Mouse (Mus musculus) heart, embryonic 16.5 days (tissue): ENCODE measurements around the gene Lsm14b. TPM values are rescaled to one million over a fixed set of nuclear protein-coding genes. Genes with fewer than 3 reads are reported as not detected.

Experiments used
- ATAC-seq: fragments of 200-750 bp; cut with Nextera tagmentation; replicated peaks from 2 replicates; pipeline ENCODE4 v1.8.0; 2017; ENCODE audit warnings: moderate number of reproducible peaks; ENCODE audit not compliant: insufficient read depth, low FRiP score; ENCODE audit errors: extremely low read depth
- H3K27ac ChIP-seq: fragments of 300-500 bp; sonication (generic); 2 replicates; pipeline ENCODE4 v1.5.1; 2014; ENCODE audit warnings: mild to moderate bottlenecking, low read length, control low read depth, moderate library complexity
- H3K27me3 ChIP-seq: fragments of 300-500 bp; sonication (generic); 2 replicates; pipeline ENCODE4 v1.6.1; 2014; ENCODE audit warnings: low read length, mixed read lengths; ENCODE audit not compliant: control insufficient read depth, insufficient read depth
- H3K36me3 ChIP-seq: fragments of 300-500 bp; sonication (generic); 2 replicates; pipeline ENCODE4 v1.6.1; 2014; ENCODE audit not compliant: control insufficient read depth, insufficient read depth
- H3K4me1 ChIP-seq: fragments of 300-500 bp; sonication (generic); 2 replicates; pipeline ENCODE4 v1.6.1; 2014; ENCODE audit warnings: low read length, mixed read lengths; ENCODE audit not compliant: control insufficient read depth, insufficient read depth
- H3K4me2 ChIP-seq: fragments of 300-500 bp; sonication (generic); 2 replicates; pipeline ENCODE4 v1.6.1; 2014; ENCODE audit warnings: low read depth, mild to moderate bottlenecking, control low read depth, low read length
- H3K4me3 ChIP-seq: fragments of 300-500 bp; sonication (generic); 2 replicates; pipeline ENCODE4 v1.5.1; 2014; ENCODE audit warnings: mild to moderate bottlenecking, control low read depth, low read length
- H3K9ac ChIP-seq: fragments of 300-500 bp; sonication (generic); 2 replicates; pipeline ENCODE4 v1.6.1; 2014; ENCODE audit warnings: low read length, control low read depth
- H3K9me3 ChIP-seq: fragments of 300-500 bp; sonication (generic); replicated peaks from 2 replicates; pipeline ENCODE4 v1.6.1; 2016; ENCODE audit warnings: low read length; ENCODE audit not compliant: control insufficient read depth
- WGBS: fragments of 180-500 bp; shearing (Covaris S2); extraction: QIAGEN DNeasy Blood & Tissue Kit; methylation state at CpG from one replicate; pipeline ENCODE4 v1.1.7; 2014; 5-methylcytosine and 5-hydroxymethylcytosine counted together
- polyA plus RNA-seq: library from polyadenylated mRNA; unstranded; fragments of >200 nt; fragmentation: Nextera tagmentation; extraction: Ambion mirVana; gene quantifications from 2 replicates; pipeline ENCODE4 v1.2.1, GENCODE M21; 2015

Lsm14b gene
- polyA plus RNA-seq, 1 experiment from 2014 or later, result 4.5 TPM

DNA sequence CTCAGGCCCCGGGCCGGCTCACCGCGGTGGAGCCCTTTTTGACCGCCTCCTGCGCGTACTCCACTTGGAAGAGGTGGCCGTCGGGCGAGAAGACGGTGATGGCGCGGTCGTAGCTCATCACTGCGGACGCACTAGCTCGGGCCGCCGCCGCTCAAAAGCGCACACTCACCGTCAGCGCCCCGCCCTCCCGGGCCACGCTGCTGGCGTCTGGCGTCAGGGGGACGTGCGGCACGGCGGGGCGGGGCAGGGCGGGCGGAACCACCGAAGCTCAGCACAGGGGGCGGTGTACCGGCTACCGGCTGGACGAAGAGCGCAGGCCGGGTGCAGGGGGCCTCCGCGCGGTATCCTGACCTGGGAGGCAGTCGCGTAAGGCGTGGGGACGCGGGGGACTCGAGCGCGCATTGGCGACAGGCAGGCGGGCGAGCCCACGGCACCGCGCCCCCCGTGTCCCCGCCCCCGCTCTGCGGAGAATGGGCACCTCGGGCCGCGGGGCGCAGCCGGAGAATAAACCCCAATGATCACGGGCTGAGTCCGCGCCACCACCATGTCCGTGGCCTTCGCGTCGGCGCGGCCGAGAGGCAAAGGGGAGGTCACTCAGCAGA, 17.6 kb downstream of the Lsm14b start, which contains the start of the genes Psma7 and Ss18l1:
Gene Psma7 (minus strand): TSS at position 178 of the 602 bp plus-strand sequence.
Gene Ss18l1 (plus strand): TSS at position 254 of the 602 bp plus-strand sequence.
- WGBS, result under 1% methylated on average over 73 of the region's 78 CpGs
- Histone ChIP-seq H3K27ac (peak within 1 kb of the TSS; percentile 92), H3K4me1 (peaks cover 23% of the 10 kb centered on the region), H3K9ac (peak within 1 kb of the TSS; percentile 95), H3K4me3 (peak within 1 kb of the TSS; percentile 97), H3K4me2 (peak within 1 kb of the TSS; percentile 80), H3K27me3 (no peaks in the 10 kb centered on the region), H3K9me3 (no peaks in the 10 kb centered on the region), H3K36me3 (peaks cover 17% of the 10 kb centered on the region)
- ATAC-seq, result peak; percentile 94

DNA sequence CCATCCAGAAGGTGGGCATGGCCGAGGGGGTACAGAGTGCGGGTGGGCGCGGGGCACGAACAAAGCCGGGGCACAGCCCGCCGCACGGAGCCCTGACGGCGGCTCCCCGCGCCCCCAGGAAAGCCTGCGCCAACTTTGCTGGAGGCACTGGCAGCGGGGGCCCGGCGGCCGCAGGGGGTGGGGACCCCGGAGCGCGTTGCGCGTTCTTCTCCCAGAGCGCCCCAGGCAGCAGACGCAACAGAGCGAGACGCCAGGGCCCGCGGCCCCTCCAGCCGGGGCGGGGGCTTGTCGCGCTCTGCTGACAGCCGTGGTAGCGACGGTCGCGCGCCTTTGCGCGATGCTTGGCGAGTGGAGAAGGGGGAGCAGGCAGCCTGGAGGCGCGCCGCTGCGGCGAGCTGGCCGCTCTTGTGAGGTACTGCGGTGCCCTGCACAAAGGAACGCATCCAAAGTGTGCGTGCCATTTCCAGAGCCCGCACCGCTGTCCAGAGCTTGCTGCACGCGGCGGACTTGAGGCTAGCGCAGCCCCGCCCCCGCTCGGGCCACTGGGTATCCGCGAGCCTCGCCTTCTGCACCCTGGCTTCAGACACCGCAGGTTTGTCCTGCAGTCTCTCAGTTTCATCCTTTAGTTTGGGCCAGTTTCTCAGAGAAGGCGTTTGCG, 18.2 kb downstream of the Lsm14b start:
- peak overlapping the region; percentile 80 for H3K4me2 ChIP-seq
- ATAC-seq, result peak; percentile 59
- WGBS, result under 1% methylated on average over 62 of the region's 66 CpGs
- peak overlapping the region; percentile 92 for H3K27ac ChIP-seq
- peaks cover 23% of the 10 kb centered on the region for H3K4me1 ChIP-seq
- H3K27me3 ChIP-seq, result no peaks in the 10 kb centered on the region
- H3K36me3 ChIP-seq, result peaks cover 11% of the 10 kb centered on the region
- peak overlapping the region; percentile 97 for H3K4me3 ChIP-seq
- H3K9me3 ChIP-seq, result no peaks in the 10 kb centered on the region
- H3K9ac ChIP-seq, result peak overlapping the region; percentile 95

DNA sequence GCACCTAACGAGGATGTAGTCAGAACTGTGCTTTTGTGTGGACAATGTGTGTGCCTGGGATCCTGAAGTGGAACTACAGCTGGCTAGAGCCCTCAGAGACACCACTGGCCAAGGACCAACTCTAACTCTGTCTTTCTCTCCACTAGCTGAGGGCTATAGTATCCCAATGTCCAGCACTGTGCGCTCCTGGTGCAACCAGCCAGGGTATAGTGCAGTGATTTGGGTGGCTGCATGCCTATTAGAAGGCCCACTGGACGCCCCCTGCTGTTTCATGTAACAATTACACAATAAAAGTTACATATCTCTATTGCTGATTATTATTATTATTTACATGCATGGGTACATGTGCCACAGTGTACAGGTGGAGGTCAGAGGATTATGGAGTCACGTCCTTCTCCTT, 20.5 kb downstream of the Lsm14b start:
- WGBS, result 44% methylated on average over 4 of the region's 4 CpGs
- Histone ChIP-seq H3K27ac (no peak overlapping the region), H3K36me3 (no peaks in the 10 kb centered on the region), H3K9ac (no peak overlapping the region), H3K4me1 (peaks cover 20% of the 10 kb centered on the region), H3K4me3 (no peak overlapping the region), H3K4me2 (no peak overlapping the region), H3K9me3 (no peaks in the 10 kb centered on the region), H3K27me3 (no peaks in the 10 kb centered on the region)
- no peak for ATAC-seq

DNA sequence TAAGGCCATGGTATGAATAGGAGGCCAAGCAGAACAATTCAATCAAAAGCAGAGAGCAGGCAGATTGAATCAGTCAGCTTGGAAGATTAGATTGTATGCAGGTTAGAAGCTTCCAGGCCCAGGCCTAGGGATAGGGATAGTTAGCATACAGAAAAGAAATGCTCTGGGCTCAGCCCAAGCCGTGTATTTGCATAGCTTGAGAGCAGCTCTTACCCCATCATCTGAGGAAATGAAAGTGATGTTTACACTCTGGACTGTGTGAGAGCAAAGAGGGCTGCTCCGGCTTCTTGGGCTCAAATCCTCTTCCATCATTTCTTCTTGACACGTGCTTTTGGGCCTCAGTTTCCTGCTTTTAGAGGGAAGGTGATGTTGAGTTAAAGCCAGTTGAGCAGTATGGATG, 22.8 kb downstream of the Lsm14b start:
- Histone ChIP-seq H3K4me1 (peaks cover 8% of the 10 kb centered on the region; the same call in 1 of the 2 replicates), H3K36me3 (no peaks in the 10 kb centered on the region), H3K27me3 (no peaks in the 10 kb centered on the region), H3K4me2 (no peak overlapping the region), H3K9ac (no peak overlapping the region), H3K9me3 (no peaks in the 10 kb centered on the region), H3K27ac (no peak overlapping the region), H3K4me3 (no peak overlapping the region)
- no peak for ATAC-seq
- WGBS, result 78% methylated on average over 3 of the region's 3 CpGs

DNA sequence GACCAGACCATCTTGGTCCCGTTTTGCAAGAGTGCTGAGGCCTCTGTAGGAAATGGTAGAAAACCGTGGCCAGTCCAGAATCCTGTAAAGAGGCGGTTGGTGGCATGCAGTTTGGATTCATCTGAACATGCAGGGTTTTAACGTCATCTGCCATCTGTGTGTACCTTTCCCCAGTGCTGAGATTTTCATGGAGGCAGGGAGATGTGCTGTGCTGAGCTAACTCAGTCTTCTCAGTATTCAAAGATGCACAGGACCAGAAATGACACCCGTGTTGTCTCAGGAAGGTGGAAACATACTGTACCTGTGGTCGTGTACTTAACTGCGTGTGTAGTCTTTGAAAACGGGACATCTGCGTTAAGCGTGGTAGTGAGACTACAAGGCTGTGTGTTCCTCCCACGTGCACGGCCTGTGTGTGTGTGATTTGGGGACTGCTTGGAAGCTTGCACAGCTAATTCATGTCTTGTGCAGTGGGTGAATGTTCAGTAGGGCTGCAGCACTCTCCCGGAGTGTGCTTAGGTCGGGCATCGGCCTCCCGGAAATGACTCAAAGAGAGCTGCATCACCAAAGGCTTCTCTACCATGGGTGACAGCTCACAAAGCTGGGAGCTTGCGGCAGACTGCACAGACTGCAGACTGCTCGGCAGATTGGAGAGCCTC, 23.3 kb downstream of the Lsm14b start:
- no peak for ATAC-seq
- H3K4me2 ChIP-seq, result no peak overlapping the region
- no peak overlapping the region for H3K9ac ChIP-seq
- no peaks in the 10 kb centered on the region for H3K27me3 ChIP-seq
- no peaks in the 10 kb centered on the region for H3K36me3 ChIP-seq
- 92% methylated on average over 18 of the region's 18 CpGs for WGBS
- no peak overlapping the region for H3K4me3 ChIP-seq
- H3K27ac ChIP-seq, result no peak overlapping the region
- no peaks in the 10 kb centered on the region for H3K9me3 ChIP-seq
- H3K4me1 ChIP-seq, result peaks cover 8% of the 10 kb centered on the region; the same call in 1 of the 2 replicates

DNA sequence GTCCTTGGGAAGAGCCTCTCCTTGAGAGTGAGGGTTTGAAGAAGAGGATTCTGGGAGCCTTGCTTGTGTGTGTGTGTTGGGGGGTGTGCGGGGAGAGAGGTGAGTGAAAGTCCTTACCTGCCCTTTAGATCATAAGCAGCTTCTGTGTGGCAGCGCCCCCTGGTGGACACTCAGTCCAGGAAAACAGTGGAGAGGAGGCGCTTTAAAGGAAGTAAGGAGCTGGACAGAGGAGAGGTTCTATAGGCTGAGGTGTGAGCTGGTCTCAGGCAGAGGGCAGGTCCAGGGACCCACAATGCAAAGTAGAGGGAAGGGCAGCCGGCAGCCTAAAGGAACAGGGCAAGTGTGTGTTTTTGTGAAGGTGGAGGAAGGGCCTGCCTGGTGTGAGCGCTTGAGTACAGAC, 26.2 kb downstream of the Lsm14b start:
- ATAC-seq, result 0 out of 2 replicates have a peak, but pooled peaks have one; percentile 34
- no peak overlapping the region for H3K4me3 ChIP-seq
- H3K4me1 ChIP-seq, result no peaks in the 10 kb centered on the region
- no peak overlapping the region for H3K9ac ChIP-seq
- 30% methylated on average over 5 of the region's 5 CpGs for WGBS
- H3K27me3 ChIP-seq, result no peaks in the 10 kb centered on the region
- peaks cover 6% of the 10 kb centered on the region for H3K36me3 ChIP-seq
- no peak overlapping the region for H3K4me2 ChIP-seq
- no peaks in the 10 kb centered on the region for H3K9me3 ChIP-seq
- H3K27ac ChIP-seq, result no peak overlapping the region

DNA sequence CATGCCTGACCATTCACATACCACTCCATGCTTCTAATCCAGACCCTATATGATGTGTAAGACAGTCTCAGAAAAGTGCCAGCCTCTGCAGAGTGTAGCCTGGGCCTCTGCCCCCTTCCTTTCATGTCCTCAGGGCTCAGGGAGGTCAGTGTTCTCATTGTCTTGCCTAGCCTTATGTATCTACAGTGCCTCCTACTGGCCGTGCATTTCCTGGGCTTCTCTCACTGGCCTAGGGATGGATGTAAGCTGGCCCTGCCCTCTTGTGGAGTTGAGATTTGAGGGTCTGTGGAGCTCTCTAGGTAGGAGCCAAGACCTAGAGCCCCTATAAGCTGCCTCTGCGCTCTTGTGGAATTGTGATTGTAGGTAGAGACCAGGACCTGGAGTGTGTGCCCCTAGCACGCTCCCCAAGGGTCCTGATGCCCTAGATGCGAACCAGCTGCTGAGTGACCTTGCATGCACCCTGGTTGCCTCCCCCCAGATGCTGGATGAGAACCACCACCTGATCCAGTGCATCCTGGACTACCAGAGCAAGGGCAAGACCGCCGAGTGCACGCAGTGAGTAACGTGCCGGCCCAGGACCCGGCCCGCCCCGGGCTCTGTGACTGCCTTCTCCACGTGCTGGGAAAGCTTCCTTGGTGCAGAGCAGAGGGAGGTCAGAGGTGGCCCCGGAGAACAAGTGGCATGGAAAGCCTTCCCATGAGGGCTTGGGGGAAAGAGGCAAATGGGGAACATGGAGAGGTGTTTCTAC, 27.4 kb downstream of the Lsm14b start:
- no peak overlapping the region for H3K4me2 ChIP-seq
- peaks cover 10% of the 10 kb centered on the region for H3K36me3 ChIP-seq
- WGBS, result 90% methylated on average over 14 of the region's 14 CpGs
- H3K9me3 ChIP-seq, result no peaks in the 10 kb centered on the region
- no peaks in the 10 kb centered on the region for H3K4me1 ChIP-seq
- H3K9ac ChIP-seq, result no peak overlapping the region
- no peak for ATAC-seq
- H3K27ac ChIP-seq, result no peak overlapping the region
- no peak overlapping the region for H3K4me3 ChIP-seq
- H3K27me3 ChIP-seq, result no peaks in the 10 kb centered on the region

DNA sequence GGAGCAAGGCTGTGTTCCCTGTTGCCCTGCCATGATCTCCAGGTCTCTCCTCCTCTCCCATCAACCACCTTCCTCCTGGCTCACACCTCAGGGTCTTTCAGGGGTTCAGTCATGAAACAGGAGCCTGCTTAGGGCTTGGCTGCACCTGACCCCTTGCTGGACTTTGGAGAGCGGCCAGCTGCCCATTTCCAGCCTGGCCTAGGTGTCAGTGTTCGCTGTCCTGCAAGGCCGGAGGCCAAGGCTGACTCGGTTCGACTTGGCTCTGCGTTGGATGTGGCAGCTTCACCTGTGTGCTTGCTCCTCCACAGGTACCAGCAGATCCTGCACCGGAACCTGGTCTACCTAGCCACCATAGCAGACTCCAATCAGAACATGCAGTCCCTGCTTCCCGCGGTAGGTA, 28.2 kb downstream of the Lsm14b start:
- ATAC-seq, result no peak
- peaks cover 19% of the 10 kb centered on the region for H3K36me3 ChIP-seq
- WGBS, result 96% methylated on average over 9 of the region's 9 CpGs
- H3K9me3 ChIP-seq, result no peaks in the 10 kb centered on the region
- H3K27ac ChIP-seq, result no peak overlapping the region
- no peak overlapping the region for H3K4me2 ChIP-seq
- H3K27me3 ChIP-seq, result no peaks in the 10 kb centered on the region
- no peak overlapping the region for H3K4me3 ChIP-seq
- H3K9ac ChIP-seq, result no peak overlapping the region
- no peaks in the 10 kb centered on the region for H3K4me1 ChIP-seq
